Mouse (Mus musculus) kidney, postnatal 14 days (tissue): ENCODE data around the gene Gli1.
A peak's percentile ranks its signal among the peaks of the same experiment; 100 is the strongest.

Source experiments
- DNase-seq: peaks from one replicate; pipeline ENCODE4 v3.0.0; 2022; ENCODE audit warnings: mixed read lengths

Gli1 gene

DNA sequence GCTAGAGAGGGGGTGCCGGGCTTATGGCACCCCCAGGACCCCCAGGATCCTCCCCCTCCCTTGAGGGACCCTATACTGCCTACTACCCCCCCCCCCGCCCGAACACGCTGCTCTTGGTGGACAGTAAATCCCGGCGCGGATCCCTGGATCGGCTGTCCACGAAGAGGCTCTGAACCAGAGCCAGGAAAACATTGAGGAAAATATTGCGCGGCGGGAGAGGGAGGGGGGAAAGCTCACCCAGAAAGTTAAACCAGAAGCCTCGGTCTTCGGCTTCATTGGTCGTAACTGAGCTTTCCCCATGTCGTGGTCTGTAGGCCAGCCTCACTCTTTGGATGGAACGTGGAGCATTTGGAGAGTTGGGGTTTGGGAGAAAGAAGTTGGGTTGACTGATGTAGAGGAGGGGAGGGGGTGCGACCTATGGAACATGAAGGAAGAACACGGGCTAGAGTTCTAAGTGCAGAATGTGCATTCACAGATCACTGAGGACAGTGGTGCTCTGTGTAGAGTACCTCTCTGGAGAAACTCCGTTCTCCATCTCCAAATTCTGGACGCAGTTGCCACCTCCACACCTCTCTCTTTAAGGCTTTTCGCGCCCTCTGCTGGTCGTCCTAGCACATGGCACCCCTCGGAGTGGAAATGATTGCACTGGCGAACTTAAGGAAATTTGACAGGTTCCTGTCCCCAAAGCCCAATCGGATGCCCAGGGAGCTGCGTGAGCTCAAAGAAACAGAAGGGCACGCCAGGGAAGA, at the start of gene Gli1:
TSS of gene Gli1 (minus strand) at position 84 of the 749 bp plus-strand sequence.
- DNase-seq: peak; percentile 81

- DNase-seq: no peak
Measured at GRCm38 (mm10) chr10:127381743-127382134, 40.0 kb upstream of the Gli1 start.

- DNase-seq: peak; percentile 87
Measured at GRCm38 (mm10) chr10:127380767-127381742, 39.3 kb upstream of the Gli1 start.

- DNase-seq: peak; percentile 96
Measured at GRCm38 (mm10) chr10:127380251-127380691, 38.5 kb upstream of the Gli1 start, which contains the start of gene R3hdm2. Gene R3hdm2 (plus strand): TSS chr10:127380327.

DNA sequence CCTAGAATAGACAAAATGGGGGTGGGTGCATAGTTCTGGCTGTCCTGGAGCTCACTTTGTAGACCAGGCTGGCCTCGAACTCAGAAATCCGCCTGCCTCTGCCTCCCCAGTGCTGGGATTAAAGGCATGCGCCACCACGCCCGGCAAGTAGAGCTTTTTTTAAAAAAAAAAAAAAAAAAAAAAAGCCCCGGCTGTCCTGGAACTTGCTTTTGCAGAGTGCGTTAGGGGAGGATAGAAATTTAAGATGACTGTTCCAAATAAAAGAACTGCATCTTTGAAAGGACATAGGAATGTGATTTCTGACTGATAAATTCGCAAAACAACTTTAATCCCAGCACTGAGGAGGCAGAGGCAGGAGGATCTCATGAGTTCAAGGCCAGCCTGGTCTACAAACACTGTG, 37.9 kb upstream of the Gli1 start:
- DNase-seq: no peak

DNA sequence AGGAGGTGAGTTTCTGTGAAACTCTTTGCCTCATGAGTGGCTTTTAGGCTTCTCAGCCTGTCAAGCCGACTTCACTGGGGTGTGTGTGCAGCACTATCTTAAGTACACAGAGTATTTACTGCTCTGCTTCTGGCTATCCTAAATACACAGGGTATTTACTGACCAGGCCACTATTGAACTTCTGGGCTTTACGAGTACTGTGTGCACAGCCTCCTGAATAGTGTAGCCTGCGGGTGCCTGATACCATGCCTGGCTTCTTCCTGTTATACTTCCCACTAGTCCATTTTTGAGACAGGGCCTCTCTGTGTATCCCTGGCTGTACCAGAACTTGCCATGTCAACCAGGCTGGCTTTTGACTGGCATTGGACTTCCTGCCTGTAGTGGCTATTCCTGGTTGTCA, 35.9 kb upstream of the Gli1 start:
- DNase-seq: no peak

DNA sequence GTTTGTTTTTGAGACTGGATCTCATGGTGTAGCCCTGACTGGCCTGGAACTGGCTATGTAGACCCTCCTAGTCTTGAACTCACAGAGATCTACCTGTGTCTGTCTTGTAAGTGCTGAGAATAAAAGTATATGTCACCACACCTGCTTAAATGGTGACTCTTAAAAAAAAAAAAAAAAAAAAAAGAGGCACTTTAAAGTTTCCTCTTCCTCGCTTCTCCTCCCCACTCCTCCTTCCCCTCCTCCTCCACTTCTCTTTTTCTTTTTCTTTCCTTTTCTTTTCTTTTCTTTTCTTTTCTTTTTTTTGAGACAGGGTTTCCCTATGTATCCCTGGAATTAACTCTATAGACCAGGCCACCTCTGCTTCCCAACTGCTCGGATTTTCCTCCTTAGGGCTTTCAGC, 29.2 kb upstream of the Gli1 start:
- no peak for DNase-seq

DNA sequence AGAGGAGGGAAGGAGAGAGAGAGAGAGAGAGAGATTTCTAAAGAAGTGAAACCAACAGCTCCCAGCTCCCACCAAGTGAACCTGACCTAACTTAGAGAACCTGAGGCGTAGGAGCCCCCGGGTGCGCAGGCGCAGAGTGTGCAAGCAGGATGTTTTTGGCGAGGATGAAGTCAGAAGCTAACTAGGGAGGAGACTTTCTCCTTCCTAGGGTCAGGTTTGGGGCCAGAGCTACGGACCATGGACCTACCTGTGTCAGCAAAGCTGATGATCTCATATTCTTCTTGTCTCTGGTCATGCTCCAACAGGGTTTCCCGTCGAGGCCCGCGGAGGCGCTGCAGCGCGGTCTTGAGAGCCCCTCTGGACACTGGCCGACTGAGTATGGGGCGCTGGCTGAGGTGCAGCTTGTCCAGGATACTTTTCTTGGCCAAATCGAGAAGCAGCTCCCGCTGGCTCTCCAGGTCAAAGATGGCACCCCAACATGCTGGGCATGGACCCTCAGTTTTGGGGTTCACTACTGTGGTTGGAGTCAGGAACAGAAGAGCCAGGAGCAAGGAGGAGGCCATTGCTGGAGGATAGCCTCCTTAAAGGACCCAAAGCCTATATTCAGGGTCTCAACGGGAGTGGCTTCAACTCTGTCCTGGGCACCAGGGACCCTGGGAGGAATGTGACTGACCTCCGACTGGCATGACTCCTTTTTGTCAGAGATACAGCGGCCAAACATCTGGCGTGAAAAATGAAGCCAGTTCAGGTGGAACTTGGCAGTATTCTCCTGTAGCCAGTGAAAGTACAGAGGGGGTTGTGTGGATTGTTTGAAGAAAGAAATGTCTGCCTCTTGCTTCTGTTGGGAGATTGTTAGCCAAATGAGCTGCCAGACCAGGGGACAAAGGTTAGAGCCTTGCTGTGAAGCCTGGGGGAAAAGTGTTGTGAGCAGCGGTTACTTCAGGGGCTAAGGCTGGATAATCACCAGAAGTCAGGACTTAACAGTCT, 28.4 kb upstream of the Gli1 start, which contains the start of gene Inhbc:
TSS of gene Inhbc (minus strand) at position 598 of the 987 bp plus-strand sequence.
- DNase-seq: peak; percentile 27

- no peak for DNase-seq
Measured at GRCm38 (mm10) chr10:127368273-127368672, 26.5 kb upstream of the Gli1 start.

DNA sequence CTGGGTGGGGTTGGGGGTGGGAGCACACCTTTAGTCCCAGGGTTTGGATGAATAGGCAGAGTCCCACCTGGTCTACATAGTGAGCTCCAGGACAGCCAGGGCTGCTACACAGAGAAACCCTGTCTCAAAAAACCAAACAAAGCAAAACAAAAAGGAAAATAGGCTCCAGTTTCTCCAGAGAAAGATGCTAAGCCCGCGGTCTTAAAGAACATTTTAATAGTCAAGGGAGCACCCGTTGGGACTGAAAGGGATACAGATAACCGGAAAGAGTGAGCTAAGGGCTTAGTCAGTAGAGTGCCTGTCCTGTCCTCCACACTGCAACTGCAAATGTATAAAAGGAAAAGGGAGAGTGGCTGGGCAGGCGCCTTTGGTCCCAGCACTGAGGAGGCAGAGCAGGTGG, 25.3 kb upstream of the Gli1 start:
- DNase-seq: no peak

DNA sequence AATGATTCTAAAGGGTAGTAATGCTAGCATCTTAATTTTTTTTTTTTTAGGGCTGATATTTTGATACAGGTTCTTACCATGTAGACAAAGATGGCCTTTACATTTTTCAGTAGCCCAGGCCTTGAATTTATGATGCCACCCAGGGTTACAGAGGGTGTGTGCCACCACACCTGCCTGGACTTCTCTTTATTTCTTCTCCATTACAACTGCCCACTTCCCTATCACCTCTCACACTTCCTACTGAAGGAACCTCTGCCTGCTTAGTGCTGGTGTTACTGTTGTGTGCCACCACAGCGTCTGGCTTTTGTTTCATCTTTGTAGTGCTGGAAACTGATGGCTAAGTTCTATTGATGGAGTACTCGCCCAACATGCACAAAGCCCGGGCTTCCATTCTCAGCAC, 18.9 kb upstream of the Gli1 start:
- DNase-seq: no peak

GRCm38 (mm10) chr10:127355336-127355735, 13.6 kb upstream of the Gli1 start:
- DNase-seq: no peak

DNA sequence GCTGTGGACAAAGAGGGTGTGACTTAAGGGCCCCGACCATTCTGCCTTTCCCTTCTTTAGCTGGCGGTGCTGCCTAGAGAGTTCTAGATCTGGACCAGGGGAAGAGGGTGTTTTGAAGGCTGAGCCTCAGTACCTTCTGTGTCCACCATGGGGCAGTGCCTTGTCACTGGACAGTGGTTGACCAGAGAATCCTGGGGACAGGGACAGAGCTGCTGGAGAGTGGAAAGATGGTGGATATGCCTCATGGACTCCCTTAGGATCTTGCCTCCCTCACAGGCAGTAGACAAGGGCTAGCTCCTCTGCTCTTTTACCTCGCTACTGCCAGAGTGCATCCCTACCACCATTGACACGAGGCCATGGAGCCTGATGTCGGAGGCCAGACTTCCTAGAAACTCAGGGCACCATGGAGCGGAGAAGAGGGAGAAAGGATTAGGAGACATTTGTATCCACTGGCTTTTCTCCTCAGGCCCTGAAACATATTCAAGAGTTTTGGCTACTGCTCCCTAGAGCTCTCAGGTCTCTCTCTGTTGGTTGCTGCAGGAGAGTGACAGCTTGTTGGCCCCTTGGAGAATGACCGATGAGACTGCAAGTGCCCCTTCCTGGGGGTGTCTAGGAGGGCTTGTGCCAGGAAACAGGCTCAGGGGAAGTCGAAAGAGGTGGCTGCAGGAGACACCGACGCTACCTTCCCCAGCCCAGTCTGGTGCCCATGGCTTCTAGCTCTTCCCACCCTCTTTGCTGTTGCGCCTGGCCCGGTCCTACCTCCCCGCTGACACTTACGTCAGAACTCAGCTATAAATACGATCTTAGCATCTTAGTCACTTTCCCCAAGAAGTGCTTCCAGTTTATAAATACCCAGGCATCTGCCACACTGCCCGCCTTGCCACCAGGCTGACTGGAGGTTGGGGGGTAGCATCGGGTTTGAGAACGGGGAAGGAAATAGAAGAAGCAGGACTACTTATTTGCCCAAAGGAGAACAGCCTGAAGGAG, 12.4 kb upstream of the Gli1 start, which contains the start of gene Inhbe:
TSS of gene Inhbe (minus strand) at position 503 of the 987 bp plus-strand sequence.
- peak; percentile 29 for DNase-seq

DNA sequence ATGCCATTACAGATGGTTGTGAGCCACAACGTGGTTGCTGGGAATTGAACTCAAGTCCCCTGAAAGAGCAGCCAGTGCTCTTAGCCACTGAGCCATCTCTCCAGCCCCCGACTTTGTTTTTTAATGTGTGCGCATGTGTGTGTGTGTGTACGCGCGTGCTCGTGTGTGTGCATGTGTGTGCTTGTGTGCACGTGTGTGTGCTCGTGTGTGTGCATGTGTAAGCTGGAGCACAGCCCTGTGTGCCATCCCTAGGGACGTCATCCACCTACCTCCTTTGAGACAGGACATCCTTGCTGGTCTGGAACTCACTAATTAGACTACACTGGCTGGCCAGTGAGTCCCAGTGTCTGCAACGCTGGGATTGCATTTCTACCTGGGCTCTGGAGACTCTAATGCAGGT, 11.0 kb upstream of the Gli1 start:
- DNase-seq: no peak

DNA sequence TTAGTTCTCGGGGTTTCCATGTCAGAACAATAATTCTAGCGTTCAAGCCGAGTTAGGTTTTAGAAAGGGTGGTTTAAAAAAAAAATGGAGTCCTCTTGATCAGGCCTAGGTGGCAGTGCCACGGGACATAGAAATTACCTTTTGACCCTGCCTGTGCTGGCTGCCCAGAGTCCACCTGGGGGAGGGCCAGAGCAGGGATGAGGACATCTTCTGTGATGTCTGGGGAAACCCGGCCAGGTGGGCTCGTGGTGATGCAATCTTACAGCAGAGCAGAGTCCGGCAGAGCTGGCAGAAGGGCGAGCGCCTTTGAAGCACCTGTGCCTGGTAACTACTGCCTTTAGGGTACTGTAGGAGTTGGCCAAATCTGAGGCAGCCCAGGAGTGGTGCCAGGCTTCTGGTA, 10.4 kb upstream of the Gli1 start:
- DNase-seq: peak; percentile 28

DNA sequence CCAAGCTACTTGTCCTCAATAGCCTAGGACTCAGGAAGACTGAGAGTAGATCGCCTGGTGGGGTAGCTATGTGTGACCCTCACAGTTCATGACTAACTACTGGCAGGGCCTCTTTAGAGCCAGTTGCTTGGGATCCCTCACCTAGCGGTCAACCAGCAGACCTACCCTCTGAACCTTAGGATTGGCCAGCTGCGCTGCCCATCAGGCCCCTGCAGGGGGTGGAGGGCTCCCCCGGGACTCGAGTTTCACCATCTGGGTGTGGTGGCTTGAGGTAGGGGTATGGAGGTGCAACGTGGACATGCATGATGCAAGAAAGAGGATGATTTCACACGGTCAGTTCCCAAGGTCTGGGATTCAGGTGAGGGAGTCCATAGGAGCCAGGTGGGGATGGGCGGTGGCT, 9.9 kb upstream of the Gli1 start:
- DNase-seq: no peak

DNA sequence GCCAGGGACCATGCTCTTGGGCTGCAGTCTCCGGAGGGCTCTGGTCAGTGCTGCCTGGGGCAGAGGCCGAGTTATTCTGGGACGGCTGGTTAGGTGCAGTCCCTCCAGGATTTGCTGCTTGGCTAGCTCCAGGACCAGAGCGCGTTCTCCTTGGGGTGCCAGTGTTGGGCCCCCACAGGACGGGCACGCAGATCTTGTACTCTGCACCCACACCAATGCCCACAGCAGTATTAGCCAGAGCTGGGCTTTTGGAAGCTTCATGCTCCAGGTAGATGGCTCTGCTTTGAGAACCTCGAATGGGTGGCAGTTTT, 9.5 kb upstream of the Gli1 start:
- no peak for DNase-seq

- DNase-seq: peak; percentile 84
Measured at GRCm38 (mm10) chr10:127350594-127351284, 9.0 kb upstream of the Gli1 start.

- DNase-seq: no peak
Measured at GRCm38 (mm10) chr10:127349810-127350209, 8.0 kb upstream of the Gli1 start.

DNA sequence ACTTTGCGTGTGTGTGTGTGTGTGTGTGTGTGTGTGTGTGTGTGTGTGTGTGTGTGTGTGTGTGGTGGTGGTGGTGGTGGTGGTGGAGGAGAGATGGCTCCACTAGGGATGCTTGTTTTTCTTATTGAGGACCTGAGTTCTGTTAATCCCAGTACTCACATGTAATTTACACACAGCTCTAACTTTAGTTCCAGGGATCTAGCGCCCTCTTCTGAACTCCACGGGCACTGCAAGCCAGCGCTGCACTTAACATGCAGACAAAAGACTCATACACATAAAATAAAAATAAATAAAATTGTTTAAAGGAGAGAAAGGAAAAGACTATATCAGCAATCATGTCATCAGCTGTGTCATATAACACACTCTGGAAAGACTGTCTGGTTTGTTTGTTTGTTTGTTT, 7.2 kb upstream of the Gli1 start:
- no peak for DNase-seq

- no peak for DNase-seq
Measured at GRCm38 (mm10) chr10:127346173-127346572, 4.4 kb upstream of the Gli1 start.
